Mouse (Mus musculus) neural tube, embryonic 11.5 days (tissue): Measurements from ENCODE around the gene Dhx29. TPM values are rescaled to one million over a fixed set of nuclear protein-coding genes. Genes with fewer than 3 reads are reported as not detected.

ENCODE experiments used
- ATAC-seq: fragments of 200-750 bp; cut with Nextera tagmentation; 2 replicates; pipeline ENCODE4 v1.8.0; 2017; ENCODE audit warnings: moderate number of reproducible peaks, mild to moderate bottlenecking, moderate TSS enrichment, moderate library complexity; ENCODE audit not compliant: insufficient read depth, low FRiP score, low TSS enrichment
- DNase-seq: peaks from one replicate; pipeline ENCODE4 v3.0.0-alpha.2; 2015; ENCODE audit warnings: low spot score
- H3K27ac ChIP-seq: fragments of 300-500 bp; sonication (generic); 2 replicates; pipeline ENCODE4 v1.5.1; 2014; ENCODE audit warnings: low read depth, mild to moderate bottlenecking, low read length
- H3K27me3 ChIP-seq: fragments of 300-500 bp; sonication (generic); 2 replicates; pipeline ENCODE4 v1.6.1; 2014; ENCODE audit warnings: mild to moderate bottlenecking, low read length, mixed read lengths; ENCODE audit not compliant: control insufficient read depth, insufficient read depth
- H3K36me3 ChIP-seq: fragments of 300-500 bp; sonication (generic); 2 replicates; pipeline ENCODE4 v1.6.1; 2014; ENCODE audit warnings: mild to moderate bottlenecking, low read length, moderate library complexity, mixed read lengths; ENCODE audit not compliant: control insufficient read depth, insufficient read depth
- H3K4me1 ChIP-seq: fragments of 300-500 bp; sonication (generic); 2 replicates; pipeline ENCODE4 v1.6.1; 2014; ENCODE audit warnings: low read length, mixed read lengths; ENCODE audit not compliant: control insufficient read depth, insufficient read depth
- H3K4me2 ChIP-seq: fragments of 300-500 bp; sonication (generic); 2 replicates; pipeline ENCODE4 v1.6.1; 2014; ENCODE audit warnings: low read depth, mild to moderate bottlenecking, moderate library complexity
- H3K4me3 ChIP-seq: fragments of 300-500 bp; sonication (generic); 2 replicates; pipeline ENCODE4 v1.5.1; 2014; ENCODE audit warnings: low read depth, low read length
- H3K9ac ChIP-seq: fragments of 300-500 bp; sonication (generic); 2 replicates; pipeline ENCODE4 v1.6.1; 2014; ENCODE audit warnings: mild to moderate bottlenecking, low read length
- H3K9me3 ChIP-seq: fragments of 300-500 bp; sonication (generic); 2 replicates; pipeline ENCODE4 v1.6.1; 2016; ENCODE audit warnings: low read length; ENCODE audit not compliant: control insufficient read depth
- WGBS: fragments of 180-500 bp; shearing (Covaris S2); extraction: QIAGEN DNeasy Blood & Tissue Kit; methylation state at CpG from one replicate; pipeline ENCODE4 v1.1.7; 2014; 5-methylcytosine and 5-hydroxymethylcytosine counted together
- polyA plus RNA-seq: library from polyadenylated mRNA; unstranded; fragments of >200 nt; fragmentation: Nextera tagmentation; extraction: Ambion mirVana; gene quantifications from 2 replicates; pipeline ENCODE4 v1.2.1, GENCODE M21; 2014

Gene Dhx29
- polyA plus RNA-seq, 1 experiment from 2014 or later, result 32.7 TPM

GRCm38 (mm10) chr13:112990346-112990745 lies 63.1 kb downstream of the Dhx29 start:
- H3K4me1 ChIP-seq, result peaks cover 26% of the 10 kb centered on the region

GRCm38 (mm10) chr13:112993531-112994152 lies 66.4 kb downstream of the Dhx29 start, which contains the start of gene Mcidas:
Gene Mcidas, plus strand, starts transcription at chr13:112993845.
- no peak within 1 kb of the TSS for H3K27ac ChIP-seq
- peak within 1 kb of the TSS; percentile 64 for H3K4me2 ChIP-seq
- peaks cover 15% of the 10 kb centered on the region; the same call in 1 of the 2 replicates for H3K4me1 ChIP-seq
- ATAC-seq (peak; percentile 42; the same call in 1 of the 2 replicates), DNase-seq (peak; percentile 44)
- H3K4me3 ChIP-seq, result peak within 1 kb of the TSS; percentile 36
- H3K36me3 ChIP-seq, result no peaks in the 10 kb centered on the region
- no peaks in the 10 kb centered on the region for H3K9me3 ChIP-seq
- no peak within 1 kb of the TSS for H3K9ac ChIP-seq
- under 1% methylated on average over 53 of the region's 63 CpGs for WGBS
- peaks cover 93% of the 10 kb centered on the region for H3K27me3 ChIP-seq

More at GRCm38 (mm10) chr13:112990346-112990745, 63.1 kb downstream of the Dhx29 start:
- Histone ChIP-seq H3K9ac (no peak overlapping the region), H3K27me3 (peaks cover 90% of the 10 kb centered on the region), H3K36me3 (no peaks in the 10 kb centered on the region), H3K27ac (no peak overlapping the region), H3K4me2 (no peak overlapping the region), H3K9me3 (no peaks in the 10 kb centered on the region), H3K4me3 (no peak overlapping the region)
- ATAC-seq (no peak), DNase-seq (peak; percentile 22)
- WGBS, result 18% methylated on average over 4 of the region's 4 CpGs

- peak; percentile 72 for DNase-seq
- Histone ChIP-seq H3K27ac (no peak overlapping the region), H3K36me3 (no peaks in the 10 kb centered on the region), H3K9me3 (no peaks in the 10 kb centered on the region), H3K4me3 (peak overlapping the region; percentile 36), H3K27me3 (peaks cover 93% of the 10 kb centered on the region), H3K9ac (no peak overlapping the region), H3K4me2 (peak overlapping the region; percentile 64), H3K4me1 (peaks cover 17% of the 10 kb centered on the region; the same call in 1 of the 2 replicates)
- ATAC-seq, result peak; percentile 62
- WGBS, result under 1% methylated on average over 24 of the region's 25 CpGs
Observed at GRCm38 (mm10) chr13:112994191-112994590, 66.9 kb downstream of the Dhx29 start.

GRCm38 (mm10) chr13:112996407-112996806 lies 69.2 kb downstream of the Dhx29 start:
- no peak for ATAC-seq
- Histone ChIP-seq H3K27ac (no peak overlapping the region), H3K4me2 (no peak overlapping the region), H3K4me1 (peaks cover 12% of the 10 kb centered on the region; the same call in 1 of the 2 replicates), H3K9me3 (no peaks in the 10 kb centered on the region), H3K27me3 (peaks cover 85% of the 10 kb centered on the region), H3K4me3 (no peak overlapping the region), H3K9ac (no peak overlapping the region), H3K36me3 (no peaks in the 10 kb centered on the region)
- DNase-seq, result no peak
- 72% methylated on average over 4 of the region's 4 CpGs for WGBS

DNA sequence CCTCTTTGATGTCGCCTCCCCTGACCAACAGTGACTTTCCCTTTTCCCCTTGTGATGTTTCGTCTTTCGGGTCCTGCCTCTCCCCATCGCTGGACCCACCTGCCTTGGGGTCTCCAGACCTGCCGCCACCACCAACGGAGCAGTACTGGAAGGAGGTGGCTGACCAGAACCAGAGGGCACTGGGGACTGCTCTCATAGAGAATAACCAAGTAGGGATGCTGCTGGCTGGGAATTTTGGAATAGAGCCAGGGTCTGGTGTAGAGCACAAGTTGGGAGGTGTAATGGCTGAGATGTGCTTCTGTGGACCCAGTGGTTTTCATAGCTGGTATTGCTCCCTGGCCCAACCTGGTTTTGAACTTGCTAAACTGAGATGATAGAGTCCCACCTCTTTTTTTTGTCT lies 70.1 kb downstream of the Dhx29 start:
- Histone ChIP-seq H3K9ac (no peak overlapping the region), H3K27me3 (peaks cover 80% of the 10 kb centered on the region), H3K36me3 (no peaks in the 10 kb centered on the region), H3K4me2 (no peak overlapping the region), H3K9me3 (no peaks in the 10 kb centered on the region), H3K27ac (no peak overlapping the region), H3K4me3 (no peak overlapping the region), H3K4me1 (peaks cover 12% of the 10 kb centered on the region; the same call in 1 of the 2 replicates)
- 56% methylated on average over 6 of the region's 6 CpGs for WGBS
- ATAC-seq (no peak), DNase-seq (no peak)

DNA sequence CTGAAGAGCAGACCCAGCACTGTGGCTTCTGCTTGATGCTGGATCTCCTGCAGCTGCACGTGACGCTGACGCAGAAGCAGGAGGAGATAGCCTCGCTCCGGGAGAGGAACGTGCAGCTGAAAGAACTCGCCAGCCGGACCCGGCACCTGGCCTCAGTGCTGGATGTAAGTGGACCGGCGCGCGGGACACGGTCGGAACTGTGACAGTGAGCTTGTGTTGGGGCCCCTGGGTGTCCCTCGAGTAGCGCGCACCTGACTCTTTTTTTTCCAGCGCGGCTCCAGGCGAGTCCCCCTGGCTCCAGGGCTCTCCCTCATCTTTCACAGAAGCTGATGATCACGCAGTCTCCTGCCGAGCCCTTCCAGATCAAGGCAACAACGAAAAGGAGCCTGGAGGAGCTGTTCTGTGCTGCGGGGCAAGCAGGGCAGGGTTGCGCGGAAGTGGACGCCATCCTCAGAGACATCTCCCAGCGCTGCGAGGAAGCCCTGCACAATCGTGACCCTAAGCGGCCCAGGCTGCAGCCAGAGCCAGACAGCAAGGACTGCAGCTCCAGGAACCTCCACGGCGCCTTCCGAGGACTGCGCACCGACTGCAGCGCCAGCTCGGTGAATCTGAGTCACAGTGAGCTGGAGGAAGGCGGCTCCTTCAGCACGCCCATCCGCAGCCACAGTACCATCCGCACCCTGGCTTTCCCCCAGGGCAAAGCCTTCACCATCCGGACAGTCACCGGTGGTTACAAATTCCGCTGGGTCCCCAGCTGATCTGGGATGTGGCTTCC lies 71.4 kb downstream of the Dhx29 start:
- WGBS, result under 1% methylated on average over 46 of the region's 46 CpGs
- peak; percentile 61 for DNase-seq
- H3K36me3 ChIP-seq, result no peaks in the 10 kb centered on the region
- H3K9me3 ChIP-seq, result no peaks in the 10 kb centered on the region
- peaks cover 69% of the 10 kb centered on the region for H3K27me3 ChIP-seq
- no peak overlapping the region for H3K27ac ChIP-seq
- H3K4me3 ChIP-seq, result peak overlapping the region; percentile 40
- ATAC-seq, result peak; percentile 22
- H3K4me1 ChIP-seq, result peaks cover 9% of the 10 kb centered on the region; the same call in 1 of the 2 replicates
- H3K9ac ChIP-seq, result peak overlapping the region; percentile 45
- H3K4me2 ChIP-seq, result peak overlapping the region; percentile 81

DNA sequence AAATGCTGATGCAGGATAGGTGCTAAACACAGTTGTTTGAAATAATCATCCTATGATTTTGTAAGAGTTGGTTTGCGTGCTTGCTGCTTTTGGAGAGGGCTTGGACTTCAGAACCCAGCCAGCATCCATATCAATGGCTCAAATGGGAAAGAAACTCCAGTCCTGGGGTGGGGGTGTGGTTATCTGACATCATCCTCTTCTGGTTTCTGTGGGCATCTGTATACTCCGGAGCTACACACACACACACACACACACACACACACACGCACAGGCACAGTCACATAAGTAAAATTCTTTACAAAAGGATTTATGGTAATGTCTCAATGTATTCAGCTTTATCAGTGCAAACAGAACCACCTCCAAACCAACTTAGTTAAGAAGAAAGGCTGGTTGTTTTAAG lies 72.8 kb downstream of the Dhx29 start:
- Histone ChIP-seq H3K4me3 (no peak overlapping the region), H3K9ac (no peak overlapping the region), H3K27ac (no peak overlapping the region), H3K4me2 (no peak overlapping the region), H3K36me3 (no peaks in the 10 kb centered on the region), H3K27me3 (peaks cover 54% of the 10 kb centered on the region), H3K4me1 (0 out of 2 replicates have a peak, but pooled peaks cover 5% of the 10 kb centered on the region), H3K9me3 (no peaks in the 10 kb centered on the region)
- ATAC-seq, result no peak
- no peak for DNase-seq
- 89% methylated on average over 3 of the region's 3 CpGs for WGBS

DNA sequence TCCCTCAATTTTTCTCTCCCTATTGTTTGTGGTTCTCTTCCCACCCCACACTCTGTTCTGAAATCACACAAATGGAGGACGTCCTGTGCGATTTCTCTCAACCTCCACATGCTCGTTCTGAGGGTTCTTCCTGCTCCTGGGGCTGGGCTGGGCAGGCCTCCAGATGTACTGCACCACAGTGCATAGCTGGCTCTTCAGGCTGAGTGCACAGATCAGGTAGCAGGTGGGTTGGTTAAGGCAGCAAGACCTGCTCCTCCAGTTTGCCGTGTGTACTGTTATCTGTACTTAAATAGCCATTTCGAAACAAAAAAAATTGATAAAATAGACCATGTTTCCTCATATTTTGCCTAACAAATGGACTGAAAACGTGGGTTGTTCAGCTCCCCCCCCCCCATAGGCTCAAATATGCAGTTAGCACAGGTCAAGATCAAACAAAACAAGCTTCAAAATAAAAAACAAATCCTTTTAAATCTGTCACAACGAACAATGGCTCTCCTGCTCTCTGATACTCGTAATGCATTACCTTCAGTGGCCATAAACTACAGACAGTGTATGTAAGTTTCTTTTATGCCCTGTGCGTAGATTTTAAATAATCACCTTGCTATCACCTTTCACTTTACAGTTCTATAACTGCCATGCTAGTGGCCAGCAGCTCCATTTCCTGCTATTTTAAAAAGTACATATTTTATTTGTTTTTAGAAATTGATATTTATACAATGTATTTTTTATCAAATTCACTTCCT lies 73.5 kb downstream of the Dhx29 start:
- no peak for ATAC-seq
- WGBS, result 74% methylated on average over 9 of the region's 9 CpGs
- DNase-seq, result no peak

More for the DNA sequence above, 73.5 kb downstream of the Dhx29 start:
- no peak overlapping the region for H3K4me2 ChIP-seq
- H3K4me1 ChIP-seq, result 0 out of 2 replicates have a peak, but pooled peaks cover 5% of the 10 kb centered on the region
- no peak overlapping the region for H3K27ac ChIP-seq
- no peak overlapping the region for H3K4me3 ChIP-seq
- no peak overlapping the region for H3K9ac ChIP-seq
- H3K27me3 ChIP-seq, result peaks cover 48% of the 10 kb centered on the region
- H3K36me3 ChIP-seq, result no peaks in the 10 kb centered on the region
- no peaks in the 10 kb centered on the region for H3K9me3 ChIP-seq
